Mouse (Mus musculus): ENCODE measurements around the gene Wap.
"Not testable (repeated sequence)": the region's sequence is repeated elsewhere in the genome, so short reads cannot be mapped to it uniquely, and the experiment has no call there.

DNA sequence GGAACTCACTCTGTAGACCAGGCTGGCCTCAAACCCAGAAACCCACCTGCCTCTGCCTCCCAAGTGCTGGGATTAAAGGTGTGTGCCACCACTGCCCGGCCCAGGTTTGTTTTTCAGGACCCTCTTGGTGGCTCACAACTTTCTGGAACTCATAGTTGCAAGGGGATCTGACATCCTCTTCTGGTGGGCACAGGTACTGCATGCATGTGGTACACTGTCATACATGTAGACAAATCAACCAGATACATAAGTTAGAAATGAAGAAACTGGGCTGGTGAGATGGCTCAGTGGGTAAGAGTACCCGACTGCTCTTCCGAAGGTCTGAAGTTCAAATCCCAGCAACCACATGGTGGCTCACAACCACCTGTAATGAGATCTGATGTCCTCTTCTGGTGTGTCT is 14.5 kb upstream of the Wap start:
- peak; percentile 61 for TF ChIP-seq CTCF (IDR thresholded peaks at IDR 0.05; ENCODE audit: low read depth)
- not testable (repeated sequence) for TF ChIP-seq EP300 (optimal IDR thresholded peaks at IDR 0.05)

Measured in stomach, postnatal 0 days (tissue).